Mouse (Mus musculus) colon, adult 2 months (tissue): Measurements from ENCODE around the gene Arhgap1. TPM values are rescaled to one million over a fixed set of nuclear protein-coding genes. Genes with fewer than 3 reads are reported as not detected.

Experiments
- polyA plus RNA-seq: library from polyadenylated mRNA; depleted of rRNA; stranded (reverse); fragments of >200 nt; gene quantifications from 2 replicates; pipeline ENCODE4 v1.2.3, GENCODE M21; 2012; rRNA removed

Arhgap1 gene
- 142 and 145 TPM in 2 replicates for polyA plus RNA-seq

GRCm38 (mm10) chr2:91649553-91650359 lies at the start of gene Arhgap1, which contains the start of gene Zfp408:
TSS of gene Arhgap1 (plus strand) at chr2:91649860.
TSS of gene Zfp408 (minus strand) at chr2:91649791.

GRCm38 (mm10) chr2:91636229-91636628 lies 13.4 kb upstream of the Arhgap1 start, which contains the start of gene F2:
TSS of gene F2 (minus strand) at chr2:91636414.

DNA sequence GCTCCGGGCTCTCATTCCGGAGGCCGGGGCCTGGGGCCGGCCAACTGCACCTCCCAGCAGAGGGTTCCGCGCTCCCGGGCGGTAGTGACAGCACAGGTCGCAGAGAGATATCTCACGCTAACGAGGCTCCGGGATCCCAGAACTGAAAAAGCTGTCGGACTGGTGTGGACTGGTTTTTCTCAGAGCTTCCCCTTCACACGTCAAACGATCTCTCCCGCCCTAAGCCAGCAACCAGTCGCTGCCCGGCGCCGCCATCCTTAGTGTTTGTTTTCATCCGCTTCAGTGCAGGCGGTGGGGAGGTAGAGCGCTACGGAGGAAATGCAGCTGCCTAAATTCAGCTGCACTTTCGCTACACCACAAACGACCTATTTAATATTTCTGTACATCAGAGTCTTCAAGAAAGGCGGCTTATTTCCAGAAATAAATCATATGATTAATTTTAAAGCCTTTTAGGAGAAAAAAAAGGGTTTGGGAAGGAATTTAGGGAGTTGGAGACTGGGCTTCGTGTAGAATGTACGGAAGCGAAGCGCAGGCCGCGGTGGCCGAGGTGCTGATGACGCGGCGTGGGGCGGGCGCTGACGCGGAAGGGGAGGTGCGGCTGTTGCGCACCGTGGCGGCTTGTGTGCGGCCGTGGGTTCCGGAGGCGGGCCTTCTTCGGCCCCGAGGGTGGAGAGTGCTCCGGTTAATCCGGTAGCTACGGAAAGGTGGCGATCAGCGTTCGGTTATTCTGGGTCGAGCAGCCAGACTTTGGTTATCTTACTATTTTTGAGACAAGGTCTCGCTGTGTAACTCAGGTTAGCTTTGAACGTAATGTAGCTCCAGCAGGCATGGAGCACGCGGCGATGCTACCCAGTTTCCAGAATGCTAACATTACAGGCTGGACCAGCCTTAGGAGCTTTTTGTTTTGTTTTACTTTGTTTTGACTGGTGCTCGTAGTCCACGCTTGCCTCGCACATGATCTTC lies 60.9 kb downstream of the Arhgap1 start, which contains the start of the genes Atg13 and Harbi1:
TSS of gene Atg13 (minus strand) at position 305 of the 963 bp plus-strand sequence.
TSS of gene Harbi1 (plus strand) at position 581 of the 963 bp plus-strand sequence.

Other genes starting within 250 kb of the Arhgap1 start
- gene 1110051M20Rik, start 205.2 kb upstream of the Arhgap1 start, polyA plus RNA-seq: 6.9 and 10.0 TPM in 2 replicates
- 10.9 and 12.2 TPM in 2 replicates for gene Lrp4, start 192.3 kb upstream of the Arhgap1 start, polyA plus RNA-seq
- 3.2 and 4.6 TPM in 2 replicates for gene Ckap5, start 123.1 kb upstream of the Arhgap1 start, polyA plus RNA-seq
- 0.87 and 1.4 TPM in 2 replicates for gene F2, start 13.4 kb upstream of the Arhgap1 start, polyA plus RNA-seq
- 16.0 and 18.6 TPM in 2 replicates for gene Zfp408, start 69 bp upstream of the Arhgap1 start, polyA plus RNA-seq
- 27.7 and 28.8 TPM in 2 replicates for gene Atg13, start 60.7 kb downstream of the Arhgap1 start, polyA plus RNA-seq
- gene Harbi1, start 61.0 kb downstream of the Arhgap1 start, polyA plus RNA-seq: 2.6 TPM in 2 replicates
- gene Ambra1, start 80.3 kb downstream of the Arhgap1 start, polyA plus RNA-seq: 19.3 and 21.9 TPM in 2 replicates